Comparison of ENCODE assay signal across 8 mouse cellular contexts in genomic region chr10:81572133-81572671, GRCm38 (mm10). TPM values are rescaled to one million over a fixed set of nuclear protein-coding genes. Genes with fewer than 3 reads are reported as not detected.
DNase-seq lines count a peak whose midpoint lies in the region; ATAC-seq and TF ChIP-seq lines count a peak whose summit lies in the region.

No protein-coding gene starts in this region.

- no peak for TF ChIP-seq EP300 in liver, embryonic 14.5 days (IDR thresholded peaks at IDR 0.05; ENCODE audit: low read depth)

- H3K9me3 ChIP-seq in G1E (replicated peaks), result no peaks in the 10 kb centered on the region
- H3K9me3 ChIP-seq in heart, embryonic 15.5 days (replicated peaks), result no peaks in the 10 kb centered on the region
- H3K9me3 ChIP-seq in liver, embryonic 14.5 days (ENCODE audit: control insufficient read depth, low read length), result no peaks in the 10 kb centered on the region

- DNase-seq in gastrocnemius, adult 2 months, result no peak
- DNase-seq in gastrocnemius, postnatal 36 days, result no peak
- DNase-seq in G1E (ENCODE audit: low spot score), result no peak
- no peak for DNase-seq in liver, embryonic 14.5 days (ENCODE audit: low read depth in 3 of 3, low spot score in 3 of 3)
- DNase-seq in gastrocnemius, adult 8-10 months (ENCODE audit: low spot score in 2 of 2), result no peak
- DNase-seq in B cell, adult 2 months, result no peak
- no peak for DNase-seq in urinary bladder, adult 18-20 months (ENCODE audit: low spot score in 2 of 2)

- H3K27me3 ChIP-seq in G1E (ENCODE audit: insufficient read depth, low read length), result peaks cover 57% of the 10 kb centered on the region
- H3K27me3 ChIP-seq in heart, embryonic 15.5 days, result peaks cover 3% of the 10 kb centered on the region; the same call in 1 of the 2 replicates
- H3K27me3 ChIP-seq in liver, embryonic 14.5 days (ENCODE audit: control insufficient read depth, insufficient read depth, low read length), result peaks cover 11% of the 10 kb centered on the region

- peak overlapping the region; percentile 20 for H3K9ac ChIP-seq in heart, embryonic 15.5 days
- no peak overlapping the region for H3K9ac ChIP-seq in liver, embryonic 14.5 days (replicated peaks)

- ATAC-seq in G1E (ENCODE audit: extremely low read depth, insufficient number of reproducible peaks, low FRiP score, poor library complexity, severe bottlenecking), result no peak
- ATAC-seq in heart, embryonic 15.5 days (replicated peaks; ENCODE audit: insufficient number of reproducible peaks, insufficient read depth, low FRiP score, low read depth), result no peak
- peak; percentile 1 for ATAC-seq in liver, embryonic 14.5 days (ENCODE audit: insufficient read depth)

- H3K4me1 ChIP-seq in G1E (ENCODE audit: insufficient read depth, low read depth, low read length), result peaks cover 85% of the 10 kb centered on the region
- peaks cover 66% of the 10 kb centered on the region for H3K4me1 ChIP-seq in heart, embryonic 15.5 days (replicated peaks)
- H3K4me1 ChIP-seq in liver, embryonic 14.5 days (replicated peaks; ENCODE audit: control insufficient read depth in 2 of 2, insufficient read depth in 2 of 2, low read length in 1 of 2), result peaks cover 30 to 40% of the 10 kb centered on the region in 2 experiments

- intact Hi-C loops in gastrocnemius, adult 2 months (cut with DNase I), result no loop called here
- intact Hi-C loops in gastrocnemius, postnatal 36 days (cut with DNase I), result no loop called here

- TF ChIP-seq CTCF in gastrocnemius, adult 2 months (IDR thresholded peaks at IDR 0.05), result no peak
- no peak for TF ChIP-seq CTCF in G1E (IDR thresholded peaks at IDR 0.05; ENCODE audit: low read depth, low read length)
- no peak for TF ChIP-seq CTCF in liver, embryonic 14.5 days (IDR thresholded peaks at IDR 0.05; ENCODE audit: low read depth)

- peak overlapping the region; percentile 97 for H3K27ac ChIP-seq in gastrocnemius, adult 2 months
- peak overlapping the region; percentile 46 for H3K27ac ChIP-seq in heart, embryonic 15.5 days
- H3K27ac ChIP-seq in liver, embryonic 14.5 days, result no peak overlapping the region

- peak overlapping the region; percentile 88 for H3K4me3 ChIP-seq in gastrocnemius, adult 2 months
- H3K4me3 ChIP-seq in G1E (ENCODE audit: low read depth, low read length), result peak overlapping the region; percentile 72; the same call in 1 of the 2 replicates
- H3K4me3 ChIP-seq in heart, embryonic 15.5 days, result peak overlapping the region; percentile 53
- peak overlapping the region; percentile 50 to 70 for H3K4me3 ChIP-seq in liver, embryonic 14.5 days (ENCODE audit: insufficient read depth in 1 of 2, low read depth in 2 of 2, low read length in 2 of 2)

- H3K36me3 ChIP-seq in G1E (replicated peaks), result peaks cover 6% of the 10 kb centered on the region
- H3K36me3 ChIP-seq in heart, embryonic 15.5 days, result no peaks in the 10 kb centered on the region
- H3K36me3 ChIP-seq in liver, embryonic 14.5 days (replicated peaks; ENCODE audit: control insufficient read depth, insufficient read depth, low read depth), result no peaks in the 10 kb centered on the region

- peak overlapping the region; percentile 90 for H3K4me2 ChIP-seq in heart, embryonic 15.5 days
- H3K4me2 ChIP-seq in liver, embryonic 14.5 days (ENCODE audit: low read depth), result peak overlapping the region; percentile 99

- WGBS in heart, embryonic 15.5 days, result 14% methylated on average over 9 of the region's 9 CpGs
- WGBS in liver, embryonic 14.5 days (ENCODE audit: insufficient replicate concordance), result 9% methylated on average over 9 of the region's 9 CpGs

RNA-seq across cellular contexts. Expression of gene Tle2, which starts 2.2 kb away (rescaled TPM):
- 1 to 10 TPM; 5.6 to 7.3 TPM for total RNA-seq in gastrocnemius, adult 2 months (2021)
- total RNA-seq in gastrocnemius, postnatal 36 days (2021), result 1 to 10 TPM; 4.4 to 4.7 TPM
- total RNA-seq in G1E (2014; fragmentation: Nextera tagmentation) (0.45 and 1.8 TPM in 2 replicates), G1E (2017) (1.5 and 2.5 TPM in 2 replicates)
- 3.3 and 3.6 TPM in 2 replicates for polyA plus RNA-seq in G1E (2012)
- polyA plus RNA-seq in heart, embryonic 15.5 days (2015; fragmentation: Nextera tagmentation; extraction: Ambion mirVana), result 23.6 and 29.3 TPM in 2 replicates
- 5.2 and 6.5 TPM in 2 replicates for polyA plus RNA-seq in liver, embryonic 14.5 days (2012; rRNA removed)
- 0.82 and 0.90 TPM in 2 replicates for polyA plus RNA-seq in liver, embryonic 14.5 days (2014; fragmentation: Nextera tagmentation; extraction: Ambion mirVana)
- total RNA-seq in gastrocnemius, adult 8-10 months (2022), result 1 to 10 TPM; 3.1 to 4.3 (median 4.0) TPM

RNA-seq across cellular contexts. Expression of gene Aes, which starts 12.9 kb away (rescaled TPM):
- total RNA-seq in gastrocnemius, adult 2 months (2021), result 100 to 1,000 TPM; 847 to 871 TPM
- total RNA-seq in gastrocnemius, postnatal 36 days (2021), result 100 to 1,000 TPM; 847 to 848 TPM
- total RNA-seq in G1E (2014; fragmentation: Nextera tagmentation) (396 and 400 TPM in 2 replicates), G1E (2017) (182 and 238 TPM in 2 replicates)
- polyA plus RNA-seq in G1E (2012), result 1,535 and 1,925 TPM in 2 replicates
- polyA plus RNA-seq in heart, embryonic 15.5 days (2015; fragmentation: Nextera tagmentation; extraction: Ambion mirVana), result 650 and 761 TPM in 2 replicates
- 113 and 134 TPM in 2 replicates for polyA plus RNA-seq in liver, embryonic 14.5 days (2012; rRNA removed)
- polyA plus RNA-seq in liver, embryonic 14.5 days (2014; fragmentation: Nextera tagmentation; extraction: Ambion mirVana), result 139 and 156 TPM in 2 replicates
- 100 to 1,000 TPM; 851 to 988 (median 920) TPM for total RNA-seq in gastrocnemius, adult 8-10 months (2022)

RNA-seq across cellular contexts. Expression of gene Gna11, which starts 27.2 kb away (rescaled TPM):
- 10 to 100 TPM; 25.7 to 30.3 TPM for total RNA-seq in gastrocnemius, adult 2 months (2021)
- 10 to 100 TPM; 23.6 TPM for total RNA-seq in gastrocnemius, postnatal 36 days (2021)
- 6.4 and 6.5 TPM in 2 replicates for total RNA-seq in G1E (2014; fragmentation: Nextera tagmentation)
- total RNA-seq in G1E (2017), result 8.4 and 9.7 TPM in 2 replicates
- 13.0 and 14.0 TPM in 2 replicates for polyA plus RNA-seq in G1E (2012)
- 52.1 and 64.1 TPM in 2 replicates for polyA plus RNA-seq in heart, embryonic 15.5 days (2015; fragmentation: Nextera tagmentation; extraction: Ambion mirVana)
- 14.8 and 17.0 TPM in 2 replicates for polyA plus RNA-seq in liver, embryonic 14.5 days (2012; rRNA removed)
- polyA plus RNA-seq in liver, embryonic 14.5 days (2014; fragmentation: Nextera tagmentation; extraction: Ambion mirVana), result 17.3 and 17.4 TPM in 2 replicates
- 10 to 100 TPM; 26.2 to 30.7 (median 28.4) TPM for total RNA-seq in gastrocnemius, adult 8-10 months (2022)

RNA-seq across cellular contexts. Expression of gene Tle6, which starts 28.7 kb away (rescaled TPM):
- 1 to 10 TPM; 5.6 to 6.7 TPM for total RNA-seq in gastrocnemius, adult 2 months (2021)
- total RNA-seq in gastrocnemius, postnatal 36 days (2021), result 1 to 10 TPM; 4.2 to 4.9 TPM
- 42.7 and 44.3 TPM in 2 replicates for total RNA-seq in G1E (2014; fragmentation: Nextera tagmentation)
- total RNA-seq in G1E (2017), result 17.5 and 21.5 TPM in 2 replicates
- polyA plus RNA-seq in G1E (2012), result 28.8 and 49.5 TPM in 2 replicates
- polyA plus RNA-seq in heart, embryonic 15.5 days (2015; fragmentation: Nextera tagmentation; extraction: Ambion mirVana), result 23.9 and 30.5 TPM in 2 replicates
- polyA plus RNA-seq in liver, embryonic 14.5 days (2012; rRNA removed), result 4.5 and 4.8 TPM in 2 replicates
- polyA plus RNA-seq in liver, embryonic 14.5 days (2014; fragmentation: Nextera tagmentation; extraction: Ambion mirVana), result 5.6 and 5.8 TPM in 2 replicates
- 1 to 10 TPM; 4.1 to 6.9 (median 5.3) TPM for total RNA-seq in gastrocnemius, adult 8-10 months (2022)

RNA-seq across cellular contexts. Expression of gene BC025920, which starts 33.9 kb away (rescaled TPM):
- total RNA-seq in gastrocnemius, adult 2 months (2021), result 1 to 10 TPM; 2.5 to 3.9 TPM
- 1 to 10 TPM; 2.3 TPM for total RNA-seq in gastrocnemius, postnatal 36 days (2021)
- total RNA-seq in G1E (2014; fragmentation: Nextera tagmentation) (6.7 and 6.8 TPM in 2 replicates), G1E (2017) (3.3 and 4.3 TPM in 2 replicates)
- 0.40 and 0.50 TPM in 2 replicates for polyA plus RNA-seq in G1E (2012)
- 0.48 and 0.72 TPM in 2 replicates for polyA plus RNA-seq in heart, embryonic 15.5 days (2015; fragmentation: Nextera tagmentation; extraction: Ambion mirVana)
- polyA plus RNA-seq in liver, embryonic 14.5 days (2012; rRNA removed), result 2.3 and 2.4 TPM in 2 replicates
- polyA plus RNA-seq in liver, embryonic 14.5 days (2014; fragmentation: Nextera tagmentation; extraction: Ambion mirVana), result 0.11 and 0.34 TPM in 2 replicates
- 1 to 10 TPM; 2.8 to 3.8 (median 3.0) TPM for total RNA-seq in gastrocnemius, adult 8-10 months (2022)
